Mouse (Mus musculus) cerebellum, adult 2 months (tissue): ENCODE results near the gene Etl4.

Experiments
- CTCF ChIP-seq: fragments of 200-500 bp; IDR thresholded peaks from 2 replicates; pipeline ENCODE4 v1.5.1; 2011; ENCODE audit warnings: low read depth, mild to moderate bottlenecking, control low read depth, low read length, moderate library complexity, borderline replicate concordance; ENCODE audit not compliant: insufficient read depth
- POLR2A ChIP-seq: fragments of 200-500 bp; IDR thresholded peaks from 2 replicates; pipeline ENCODE4 v1.6.1; 2011; ENCODE audit warnings: low read length, control low read depth, borderline replicate concordance; ENCODE audit not compliant: insufficient read depth

DNA sequence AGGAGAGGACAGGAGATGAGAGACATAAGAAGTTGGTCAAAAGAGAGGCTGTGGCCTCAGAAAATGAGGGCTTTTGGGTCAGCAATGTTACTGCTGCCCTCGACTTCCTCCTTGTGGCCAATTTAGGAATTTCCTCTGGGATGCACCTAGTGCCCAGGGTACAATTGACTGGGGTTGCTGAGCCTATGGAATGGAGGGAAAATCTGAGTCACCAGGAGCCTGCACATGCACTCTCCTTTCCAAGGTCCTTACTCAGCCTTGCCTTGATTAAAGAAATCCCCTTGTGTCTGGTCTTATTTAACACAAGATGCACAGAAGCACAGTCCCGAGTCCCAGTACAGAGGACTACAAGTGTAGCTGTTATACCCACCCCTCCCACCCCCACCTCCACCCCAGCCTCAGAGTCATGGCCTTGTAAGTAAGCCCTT is 756.5 kb downstream of the Etl4 start:
- TF ChIP-seq CTCF: peak; percentile 48; the same call in 1 of the 2 replicates
- TF ChIP-seq POLR2A: no peak
